Mouse (Mus musculus): ENCODE measurements around the gene Zfyve28. TPM values are rescaled to one million over a fixed set of nuclear protein-coding genes. Genes with fewer than 3 reads are reported as not detected.

The Zfyve28 gene
- polyA plus RNA-seq, 1 experiment, result 0.36 TPM

- H3K27ac ChIP-seq (ENCODE audit: insufficient read depth, low read depth, low read length), result no peak overlapping the region
- no peak overlapping the region for H3K4me3 ChIP-seq (ENCODE audit: insufficient read depth, low read depth, low read length)
- H3K4me1 ChIP-seq (ENCODE audit: control insufficient read depth, insufficient read depth, low read length), result no peaks in the 10 kb centered on the region
- H3K36me3 ChIP-seq (ENCODE audit: control insufficient read depth, insufficient read depth, low read length), result no peaks in the 10 kb centered on the region
- WGBS, result 90% methylated on average over 5 of the region's 5 CpGs
- TF ChIP-seq POLR2A (IDR thresholded peaks at IDR 0.05; ENCODE audit: low read depth, low read length), result no peak
- TF ChIP-seq CTCF (conservative IDR thresholded peaks at IDR 0.05; ENCODE audit: insufficient read depth, insufficient read length, low read depth, low read length), result no peak
- H3K27me3 ChIP-seq (replicated peaks; ENCODE audit: control insufficient read depth, insufficient read depth, low read length), result no peaks in the 10 kb centered on the region
- no peak for DNase-seq
Observed at GRCm38 (mm10) chr5:34229503-34229902, 58.7 kb downstream of the Zfyve28 start.

DNA sequence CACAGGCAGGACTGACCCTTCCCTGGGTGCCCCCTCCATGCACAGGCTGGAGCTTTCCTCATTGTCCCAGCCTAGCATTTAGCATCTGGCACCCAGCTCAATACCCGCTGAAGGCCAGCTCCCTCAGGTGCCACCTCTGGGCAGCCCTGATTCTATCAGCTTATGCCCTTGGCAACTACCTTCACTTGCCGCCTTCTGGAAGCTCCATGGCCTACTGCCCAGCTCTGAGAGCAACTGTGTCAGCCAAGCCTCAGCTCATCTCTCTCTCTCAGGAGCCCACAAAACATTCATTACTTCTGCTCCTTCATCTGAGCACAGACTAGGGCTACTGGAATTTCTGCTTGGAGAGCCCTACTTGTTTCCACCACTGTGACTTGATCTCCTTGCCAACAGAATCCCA lies 62.7 kb downstream of the Zfyve28 start:
- H3K4me3 ChIP-seq (ENCODE audit: insufficient read depth, low read depth, low read length), result no peak overlapping the region
- no peaks in the 10 kb centered on the region for H3K36me3 ChIP-seq (ENCODE audit: control insufficient read depth, insufficient read depth, low read length)
- no peak overlapping the region for H3K27ac ChIP-seq (ENCODE audit: insufficient read depth, low read depth, low read length)
- TF ChIP-seq POLR2A (IDR thresholded peaks at IDR 0.05; ENCODE audit: low read depth, low read length) (no peak), CTCF (conservative IDR thresholded peaks at IDR 0.05; ENCODE audit: insufficient read depth, insufficient read length, low read depth, low read length) (no peak)
- H3K4me1 ChIP-seq (ENCODE audit: control insufficient read depth, insufficient read depth, low read length), result no peaks in the 10 kb centered on the region
- H3K27me3 ChIP-seq (replicated peaks; ENCODE audit: control insufficient read depth, insufficient read depth, low read length), result no peaks in the 10 kb centered on the region
- WGBS, result 88% methylated on average over 2 of the region's 2 CpGs
- no peak for DNase-seq

GRCm38 (mm10) chr5:34224515-34224914 lies 63.7 kb downstream of the Zfyve28 start:
- no peak for DNase-seq
- no peak overlapping the region for H3K4me3 ChIP-seq (ENCODE audit: insufficient read depth, low read depth, low read length)
- no peaks in the 10 kb centered on the region for H3K36me3 ChIP-seq (ENCODE audit: control insufficient read depth, insufficient read depth, low read length)
- TF ChIP-seq POLR2A (IDR thresholded peaks at IDR 0.05; ENCODE audit: low read depth, low read length) (no peak), CTCF (conservative IDR thresholded peaks at IDR 0.05; ENCODE audit: insufficient read depth, insufficient read length, low read depth, low read length) (no peak)
- H3K27me3 ChIP-seq (replicated peaks; ENCODE audit: control insufficient read depth, insufficient read depth, low read length), result no peaks in the 10 kb centered on the region
- no peaks in the 10 kb centered on the region for H3K4me1 ChIP-seq (ENCODE audit: control insufficient read depth, insufficient read depth, low read length)
- 62% methylated on average over 5 of the region's 5 CpGs for WGBS
- no peak overlapping the region for H3K27ac ChIP-seq (ENCODE audit: insufficient read depth, low read depth, low read length)

GRCm38 (mm10) chr5:34220001-34220400 lies 68.2 kb downstream of the Zfyve28 start:
- TF ChIP-seq CTCF (conservative IDR thresholded peaks at IDR 0.05; ENCODE audit: insufficient read depth, insufficient read length, low read depth, low read length) (no peak), POLR2A (IDR thresholded peaks at IDR 0.05; ENCODE audit: low read depth, low read length) (no peak)
- Histone ChIP-seq H3K36me3 (ENCODE audit: control insufficient read depth, insufficient read depth, low read length) (no peaks in the 10 kb centered on the region), H3K4me1 (ENCODE audit: control insufficient read depth, insufficient read depth, low read length) (no peaks in the 10 kb centered on the region), H3K27ac (ENCODE audit: insufficient read depth, low read depth, low read length) (no peak overlapping the region), H3K4me3 (ENCODE audit: insufficient read depth, low read depth, low read length) (no peak overlapping the region), H3K27me3 (replicated peaks; ENCODE audit: control insufficient read depth, insufficient read depth, low read length) (no peaks in the 10 kb centered on the region)
- no peak for DNase-seq
- 81% methylated on average over 4 of the region's 4 CpGs for WGBS

DNA sequence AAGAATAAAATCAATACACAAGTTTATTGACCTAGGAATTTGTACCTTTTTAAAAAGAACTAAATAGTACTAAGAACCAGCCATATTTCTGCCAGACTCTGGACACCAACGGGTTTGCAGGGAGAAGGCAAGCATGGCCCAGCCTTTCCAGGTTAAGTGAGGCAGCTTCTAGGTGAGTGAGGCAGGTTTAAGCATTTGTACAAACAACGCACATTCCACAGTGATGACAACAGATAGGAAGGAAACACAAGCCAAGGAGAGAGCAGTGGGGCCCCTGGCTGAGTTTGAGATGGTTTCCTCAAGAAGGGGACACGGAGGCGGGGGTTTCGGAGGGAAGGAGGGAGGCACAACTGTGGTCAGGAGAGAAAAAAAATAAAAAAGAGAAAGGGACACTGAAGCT lies 69.6 kb downstream of the Zfyve28 start:
- Histone ChIP-seq H3K27me3 (replicated peaks; ENCODE audit: control insufficient read depth, insufficient read depth, low read length) (no peaks in the 10 kb centered on the region), H3K36me3 (ENCODE audit: control insufficient read depth, insufficient read depth, low read length) (no peaks in the 10 kb centered on the region), H3K4me1 (ENCODE audit: control insufficient read depth, insufficient read depth, low read length) (no peaks in the 10 kb centered on the region), H3K27ac (ENCODE audit: insufficient read depth, low read depth, low read length) (no peak overlapping the region), H3K4me3 (ENCODE audit: insufficient read depth, low read depth, low read length) (no peak overlapping the region)
- DNase-seq, result no peak
- WGBS, result 66% methylated on average over 5 of the region's 5 CpGs
- no peak for TF ChIP-seq POLR2A (IDR thresholded peaks at IDR 0.05; ENCODE audit: low read depth, low read length)
- TF ChIP-seq CTCF (conservative IDR thresholded peaks at IDR 0.05; ENCODE audit: insufficient read depth, insufficient read length, low read depth, low read length), result no peak

- TF ChIP-seq CTCF (conservative IDR thresholded peaks at IDR 0.05; ENCODE audit: insufficient read depth, insufficient read length, low read depth, low read length), result no peak
- TF ChIP-seq POLR2A (IDR thresholded peaks at IDR 0.05; ENCODE audit: low read depth, low read length), result no peak
- WGBS, result 64% methylated on average over 9 of the region's 9 CpGs
- Histone ChIP-seq H3K27me3 (replicated peaks; ENCODE audit: control insufficient read depth, insufficient read depth, low read length) (no peaks in the 10 kb centered on the region), H3K36me3 (ENCODE audit: control insufficient read depth, insufficient read depth, low read length) (no peaks in the 10 kb centered on the region), H3K27ac (ENCODE audit: insufficient read depth, low read depth, low read length) (no peak overlapping the region), H3K4me3 (ENCODE audit: insufficient read depth, low read depth, low read length) (no peak overlapping the region), H3K4me1 (ENCODE audit: control insufficient read depth, insufficient read depth, low read length) (no peaks in the 10 kb centered on the region)
- no peak for DNase-seq
Observed at GRCm38 (mm10) chr5:34217756-34218155, 70.5 kb downstream of the Zfyve28 start.

DNA sequence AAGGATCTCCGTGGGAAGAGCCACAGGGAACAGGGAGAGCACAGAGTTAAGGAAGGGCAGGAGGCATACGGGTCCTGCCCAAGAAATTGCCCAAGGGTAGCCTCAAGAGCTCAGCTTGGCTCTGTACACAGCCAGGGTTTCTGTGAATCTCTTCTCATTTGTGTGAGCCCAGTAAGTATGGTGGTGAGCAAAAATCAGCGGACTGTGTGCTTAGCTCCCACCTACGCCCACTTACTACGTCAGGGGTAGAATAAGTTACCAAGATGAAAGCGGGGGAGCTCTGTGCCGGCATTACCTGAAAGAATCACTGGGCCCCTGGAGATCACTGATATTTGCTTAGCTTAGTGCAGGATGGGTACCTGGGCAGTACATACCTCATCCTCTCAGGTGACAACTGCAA lies 72.2 kb downstream of the Zfyve28 start:
- Histone ChIP-seq H3K27me3 (replicated peaks; ENCODE audit: control insufficient read depth, insufficient read depth, low read length) (no peaks in the 10 kb centered on the region), H3K4me1 (ENCODE audit: control insufficient read depth, insufficient read depth, low read length) (no peaks in the 10 kb centered on the region), H3K27ac (ENCODE audit: insufficient read depth, low read depth, low read length) (no peak overlapping the region), H3K4me3 (ENCODE audit: insufficient read depth, low read depth, low read length) (no peak overlapping the region), H3K36me3 (ENCODE audit: control insufficient read depth, insufficient read depth, low read length) (no peaks in the 10 kb centered on the region)
- TF ChIP-seq POLR2A (IDR thresholded peaks at IDR 0.05; ENCODE audit: low read depth, low read length) (no peak), CTCF (conservative IDR thresholded peaks at IDR 0.05; ENCODE audit: insufficient read depth, insufficient read length, low read depth, low read length) (no peak)
- 66% methylated on average over 7 of the region's 7 CpGs for WGBS
- no peak for DNase-seq

DNA sequence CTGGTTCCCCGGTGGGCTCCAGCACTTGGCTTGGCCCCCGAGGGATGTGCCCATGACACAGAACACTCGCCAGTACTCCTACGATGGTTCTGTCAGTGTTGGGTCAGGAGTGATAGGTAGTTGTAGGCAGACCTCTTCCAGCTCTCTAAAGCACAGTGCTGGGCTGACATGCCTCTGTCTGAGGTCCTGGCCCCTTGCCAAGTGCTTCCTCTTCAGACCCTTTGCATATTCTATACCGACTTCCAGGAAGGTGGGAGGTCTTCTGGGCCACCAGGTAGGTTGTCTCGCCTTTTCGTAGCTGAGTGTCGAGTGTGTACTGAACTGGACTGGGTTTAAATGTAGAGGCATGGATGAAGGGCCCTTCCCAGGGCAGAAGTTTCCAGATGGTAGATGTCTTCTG lies 74.6 kb downstream of the Zfyve28 start:
- DNase-seq, result no peak
- Histone ChIP-seq H3K27me3 (replicated peaks; ENCODE audit: control insufficient read depth, insufficient read depth, low read length) (no peaks in the 10 kb centered on the region), H3K4me3 (ENCODE audit: insufficient read depth, low read depth, low read length) (no peak overlapping the region), H3K27ac (ENCODE audit: insufficient read depth, low read depth, low read length) (no peak overlapping the region), H3K36me3 (ENCODE audit: control insufficient read depth, insufficient read depth, low read length) (no peaks in the 10 kb centered on the region), H3K4me1 (ENCODE audit: control insufficient read depth, insufficient read depth, low read length) (no peaks in the 10 kb centered on the region)
- 64% methylated on average over 8 of the region's 8 CpGs for WGBS
- TF ChIP-seq CTCF (conservative IDR thresholded peaks at IDR 0.05; ENCODE audit: insufficient read depth, insufficient read length, low read depth, low read length), result no peak
- TF ChIP-seq POLR2A (IDR thresholded peaks at IDR 0.05; ENCODE audit: low read depth, low read length), result no peak
